Mouse (Mus musculus) liver, adult 2 months (tissue): ENCODE measurements around the gene Hspa13.

ENCODE experiments used
- CTCF ChIP-seq: fragments of 200-500 bp; IDR thresholded peaks from 2 replicates; pipeline ENCODE4 v1.5.1; 2011; ENCODE audit warnings: low read depth, low read length, control low read depth
- POLR2A ChIP-seq: fragments of 200-500 bp; IDR thresholded peaks from 2 replicates; pipeline ENCODE4 v1.6.1; 2011; ENCODE audit warnings: low read length, control low read depth; ENCODE audit not compliant: insufficient read depth; ENCODE audit errors: extremely low read depth

GRCm38 (mm10) chr16:75717405-75718173 lies 49.3 kb downstream of the Hspa13 start:
- TF ChIP-seq CTCF = no peak
- TF ChIP-seq POLR2A = no peak
